Comparison of ENCODE assay signal across 8 mouse cellular contexts in the genomic region with DNA sequence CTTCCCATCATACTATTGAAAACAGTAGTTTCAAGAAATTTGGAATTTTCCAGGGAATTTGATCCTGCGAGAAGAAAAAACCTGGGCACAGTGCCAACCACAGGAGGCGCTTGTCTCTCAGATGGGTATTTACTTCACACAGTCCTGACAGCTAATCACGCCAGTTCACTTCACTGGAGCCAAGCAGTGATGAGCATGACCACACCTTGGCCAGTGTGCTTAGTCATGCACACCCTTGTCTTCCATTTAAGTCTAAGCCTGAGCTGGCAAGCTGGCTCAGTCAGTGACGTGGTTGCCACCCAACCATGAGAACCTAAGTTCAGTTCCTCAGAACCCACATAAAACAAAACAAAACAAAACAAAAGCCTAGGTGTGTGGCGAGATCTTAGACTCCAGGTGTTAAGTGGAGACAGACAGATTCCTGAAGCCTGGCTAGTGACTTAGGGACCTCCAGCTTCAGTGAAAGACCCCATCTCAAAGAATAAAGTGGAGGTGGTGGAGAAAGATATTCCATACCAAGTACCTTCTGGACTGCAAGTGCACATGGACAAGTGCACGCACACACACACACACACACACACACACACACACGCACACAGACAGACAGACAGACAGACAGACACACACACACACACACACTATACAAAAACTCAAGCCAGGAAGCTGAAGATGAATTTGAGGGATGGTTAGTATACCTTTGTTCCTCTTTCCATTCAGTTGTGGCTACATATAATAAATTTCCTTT. TPM values are rescaled to one million over a fixed set of nuclear protein-coding genes. Genes with fewer than 3 reads are reported as not detected.
A peak's percentile ranks its signal among the peaks of the same experiment; 100 is the strongest.
DNase-seq lines count a peak whose midpoint lies in the region.

No protein-coding gene starts in this region.

- intact Hi-C loops in gastrocnemius, postnatal 36 days (cut with DNase I): no loop called here

- DNase-seq in gastrocnemius, adult 18-20 months (ENCODE audit: low spot score): peak; percentile 21
- DNase-seq in gastrocnemius, postnatal 36 days: no peak
- DNase-seq in urinary bladder, postnatal 25 days (ENCODE audit: low spot score): peak; percentile 12
- no peak for DNase-seq in urinary bladder, adult 2 months (ENCODE audit: low spot score)
- DNase-seq in gastrocnemius, postnatal 25 days: peak; percentile 14
- peak; percentile 21 for DNase-seq in lung, postnatal 14 days
- DNase-seq in thymus, postnatal 25 days: peak; percentile 21
- DNase-seq in embryo, embryonic 9.5 days (ENCODE audit: extremely low spot score): no peak

RNA-seq across cellular contexts. Expression of a gene that starts 37.7 kb away (rescaled TPM):
- 10 to 100 TPM; 29.5 to 35.1 TPM for total RNA-seq in gastrocnemius, adult 18-20 months (2021)
- total RNA-seq in gastrocnemius, postnatal 36 days (2021): 10 to 100 TPM; 30.7 to 31.9 TPM
- polyA plus RNA-seq in urinary bladder, adult 2 months (2012; rRNA removed): 28.8 and 33.9 TPM in 2 replicates
- total RNA-seq in gastrocnemius, postnatal 25 days (2021): 10 to 100 TPM; 23.4 to 27.8 TPM

RNA-seq across cellular contexts. Expression of a gene that starts 37.7 kb away (rescaled TPM):
- 10 to 100 TPM; 23.2 to 26.8 TPM for total RNA-seq in gastrocnemius, adult 18-20 months (2021)
- 10 to 100 TPM; 22.5 to 25.2 TPM for total RNA-seq in gastrocnemius, postnatal 36 days (2021)
- polyA plus RNA-seq in urinary bladder, adult 2 months (2012; rRNA removed): 51.1 and 57.3 TPM in 2 replicates
- total RNA-seq in gastrocnemius, postnatal 25 days (2021): 10 to 100 TPM; 19.7 to 20.6 TPM

Comparison
In these comparisons a context has a peak if more than half of its experiments do, and no peak if none do; other contexts are left out.
1. DNase-seq: peak in gastrocnemius, adult 18-20 months (single experiment), urinary bladder, postnatal 25 days (single experiment), gastrocnemius, postnatal 25 days (single experiment), lung, postnatal 14 days (single experiment) and thymus, postnatal 25 days (single experiment); none in gastrocnemius, postnatal 36 days (0 of 2), urinary bladder, adult 2 months (single experiment) and embryo, embryonic 9.5 days (single experiment).